Mouse (Mus musculus) neural tube, embryonic 11.5 days (tissue): ENCODE measurements at regions not wholly inside any gene's neighbourhood (a gene's known extent, or its start where the extent isn't known, plus 50 kb on each side); places are given as distances from the start of the nearest gene placed in this dataset.

Experiments
- ATAC-seq: fragments of 200-750 bp; cut with Nextera tagmentation; 2 replicates; pipeline ENCODE4 v1.8.0; 2017; ENCODE audit warnings: moderate number of reproducible peaks, mild to moderate bottlenecking, moderate TSS enrichment, moderate library complexity; ENCODE audit not compliant: insufficient read depth, low FRiP score, low TSS enrichment
- DNase-seq: peaks from one replicate; pipeline ENCODE4 v3.0.0-alpha.2; 2015; ENCODE audit warnings: low spot score
- H3K27ac ChIP-seq: fragments of 300-500 bp; sonication (generic); 2 replicates; pipeline ENCODE4 v1.5.1; 2014; ENCODE audit warnings: low read depth, mild to moderate bottlenecking, low read length
- H3K27me3 ChIP-seq: fragments of 300-500 bp; sonication (generic); 2 replicates; pipeline ENCODE4 v1.6.1; 2014; ENCODE audit warnings: mild to moderate bottlenecking, low read length, mixed read lengths; ENCODE audit not compliant: control insufficient read depth, insufficient read depth
- H3K36me3 ChIP-seq: fragments of 300-500 bp; sonication (generic); 2 replicates; pipeline ENCODE4 v1.6.1; 2014; ENCODE audit warnings: mild to moderate bottlenecking, low read length, moderate library complexity, mixed read lengths; ENCODE audit not compliant: control insufficient read depth, insufficient read depth
- H3K4me1 ChIP-seq: fragments of 300-500 bp; sonication (generic); 2 replicates; pipeline ENCODE4 v1.6.1; 2014; ENCODE audit warnings: low read length, mixed read lengths; ENCODE audit not compliant: control insufficient read depth, insufficient read depth
- H3K4me2 ChIP-seq: fragments of 300-500 bp; sonication (generic); 2 replicates; pipeline ENCODE4 v1.6.1; 2014; ENCODE audit warnings: low read depth, mild to moderate bottlenecking, moderate library complexity
- H3K4me3 ChIP-seq: fragments of 300-500 bp; sonication (generic); 2 replicates; pipeline ENCODE4 v1.5.1; 2014; ENCODE audit warnings: low read depth, low read length
- H3K9ac ChIP-seq: fragments of 300-500 bp; sonication (generic); 2 replicates; pipeline ENCODE4 v1.6.1; 2014; ENCODE audit warnings: mild to moderate bottlenecking, low read length
- H3K9me3 ChIP-seq: fragments of 300-500 bp; sonication (generic); 2 replicates; pipeline ENCODE4 v1.6.1; 2016; ENCODE audit warnings: low read length; ENCODE audit not compliant: control insufficient read depth
- WGBS: fragments of 180-500 bp; shearing (Covaris S2); extraction: QIAGEN DNeasy Blood & Tissue Kit; methylation state at CpG from one replicate; pipeline ENCODE4 v1.1.7; 2014; 5-methylcytosine and 5-hydroxymethylcytosine counted together

DNA sequence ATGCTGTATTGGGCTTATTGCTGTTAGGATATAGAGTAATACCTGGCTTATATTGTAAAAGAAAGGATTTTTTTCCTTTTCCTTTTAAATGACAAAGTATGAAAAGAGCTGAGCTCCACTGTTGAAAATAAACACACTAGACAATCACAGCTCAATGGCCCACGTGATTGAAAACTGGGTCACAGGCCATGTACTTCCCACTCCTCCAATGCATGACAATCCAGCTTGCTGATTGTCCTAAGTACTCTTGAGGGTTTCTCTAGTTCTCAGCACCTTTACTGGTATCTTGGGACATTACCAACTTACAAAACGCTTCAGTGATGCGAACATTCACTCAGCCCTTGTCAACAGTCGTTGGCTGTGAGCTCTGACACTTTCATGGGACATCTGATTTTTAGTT is 170.1 kb downstream of the Cth start:
- H3K27me3 ChIP-seq: no peaks in the 10 kb centered on the region
- WGBS: 85% methylated on average over 4 of the region's 4 CpGs
- H3K4me3 ChIP-seq: no peak overlapping the region
- H3K36me3 ChIP-seq: no peaks in the 10 kb centered on the region
- no peak overlapping the region for H3K4me2 ChIP-seq
- H3K27ac ChIP-seq: no peak overlapping the region
- no peaks in the 10 kb centered on the region for H3K4me1 ChIP-seq
- no peak overlapping the region for H3K9ac ChIP-seq
- no peaks in the 10 kb centered on the region for H3K9me3 ChIP-seq
- DNase-seq (no peak), ATAC-seq (no peak)

DNA sequence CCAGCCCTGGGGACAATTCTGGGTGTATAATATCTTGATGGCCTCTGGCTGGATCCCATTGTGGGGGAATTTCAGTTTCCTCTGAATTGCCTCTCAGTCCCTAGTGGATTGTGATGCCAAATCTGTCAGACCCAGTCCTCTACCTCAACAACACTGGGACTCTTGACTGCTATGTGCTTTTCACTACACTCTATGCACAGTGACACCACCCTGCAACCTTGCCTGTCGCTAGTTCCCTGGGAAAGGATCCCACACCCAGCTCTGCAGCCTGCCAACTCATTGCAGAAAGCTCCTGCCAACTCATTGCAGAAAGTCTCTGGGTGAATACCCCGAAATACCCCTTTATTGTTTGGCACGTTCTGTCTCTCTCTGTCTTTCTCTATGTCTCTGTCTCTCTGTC is 174.6 kb downstream of the Cth start:
- H3K36me3 ChIP-seq: no peaks in the 10 kb centered on the region
- no peak for ATAC-seq

GRCm38 (mm10) chr3:157748395-157749037 is 176.4 kb downstream of the Cth start:
- 67% methylated on average over 3 of the region's 3 CpGs for WGBS
- H3K27ac ChIP-seq: no peak overlapping the region

More for the DNA sequence above, 174.6 kb downstream of the Cth start:
- Histone ChIP-seq H3K9me3 (no peaks in the 10 kb centered on the region), H3K9ac (no peak overlapping the region), H3K4me2 (no peak overlapping the region), H3K27me3 (no peaks in the 10 kb centered on the region), H3K27ac (no peak overlapping the region), H3K4me1 (no peaks in the 10 kb centered on the region), H3K4me3 (no peak overlapping the region)
- WGBS: 87% methylated on average over 3 of the region's 3 CpGs
- no peak for DNase-seq

DNA sequence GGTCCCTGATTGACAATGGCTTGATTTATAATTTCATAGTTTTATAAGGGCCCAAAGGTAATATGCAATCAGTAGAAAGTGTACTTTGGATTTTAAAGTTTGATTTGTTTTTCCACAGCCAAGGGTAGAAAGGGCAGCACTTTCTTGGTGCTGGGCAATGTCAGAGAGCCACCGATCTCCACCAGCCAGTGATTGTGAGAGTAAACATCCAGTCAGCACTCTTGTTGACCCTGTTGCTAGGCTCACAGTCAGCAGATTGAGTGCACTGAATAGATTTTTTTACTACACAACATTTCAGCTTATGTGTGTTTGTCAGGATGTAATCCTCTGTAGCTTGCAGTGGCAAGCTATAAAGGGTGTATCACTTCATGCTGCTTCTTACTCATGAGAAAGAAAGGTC is 176.3 kb downstream of the Ptger3 start:
- DNase-seq: no peak
- no peak for ATAC-seq
- Histone ChIP-seq H3K27ac (no peak overlapping the region), H3K9me3 (no peaks in the 10 kb centered on the region), H3K4me3 (no peak overlapping the region), H3K4me1 (no peaks in the 10 kb centered on the region), H3K4me2 (no peak overlapping the region), H3K27me3 (no peaks in the 10 kb centered on the region), H3K9ac (no peak overlapping the region), H3K36me3 (no peaks in the 10 kb centered on the region)
- 94% methylated on average over 1 of the region's 1 CpGs for WGBS

More at GRCm38 (mm10) chr3:157748395-157749037, 176.4 kb downstream of the Cth start:
- H3K4me3 ChIP-seq: no peak overlapping the region
- H3K4me1 ChIP-seq: no peaks in the 10 kb centered on the region
- H3K27me3 ChIP-seq: no peaks in the 10 kb centered on the region
- DNase-seq (no peak), ATAC-seq (no peak)
- no peaks in the 10 kb centered on the region for H3K36me3 ChIP-seq
- H3K9me3 ChIP-seq: no peaks in the 10 kb centered on the region
- no peak overlapping the region for H3K9ac ChIP-seq
- H3K4me2 ChIP-seq: no peak overlapping the region

GRCm38 (mm10) chr3:157739628-157740294 is 173.1 kb downstream of the Ptger3 start:
- ATAC-seq: no peak
- 86% methylated on average over 1 of the region's 1 CpGs for WGBS
- DNase-seq: no peak
- Histone ChIP-seq H3K36me3 (no peaks in the 10 kb centered on the region), H3K27me3 (no peaks in the 10 kb centered on the region), H3K9ac (no peak overlapping the region), H3K9me3 (no peaks in the 10 kb centered on the region), H3K4me3 (no peak overlapping the region), H3K4me2 (no peak overlapping the region), H3K27ac (no peak overlapping the region), H3K4me1 (no peaks in the 10 kb centered on the region)

DNA sequence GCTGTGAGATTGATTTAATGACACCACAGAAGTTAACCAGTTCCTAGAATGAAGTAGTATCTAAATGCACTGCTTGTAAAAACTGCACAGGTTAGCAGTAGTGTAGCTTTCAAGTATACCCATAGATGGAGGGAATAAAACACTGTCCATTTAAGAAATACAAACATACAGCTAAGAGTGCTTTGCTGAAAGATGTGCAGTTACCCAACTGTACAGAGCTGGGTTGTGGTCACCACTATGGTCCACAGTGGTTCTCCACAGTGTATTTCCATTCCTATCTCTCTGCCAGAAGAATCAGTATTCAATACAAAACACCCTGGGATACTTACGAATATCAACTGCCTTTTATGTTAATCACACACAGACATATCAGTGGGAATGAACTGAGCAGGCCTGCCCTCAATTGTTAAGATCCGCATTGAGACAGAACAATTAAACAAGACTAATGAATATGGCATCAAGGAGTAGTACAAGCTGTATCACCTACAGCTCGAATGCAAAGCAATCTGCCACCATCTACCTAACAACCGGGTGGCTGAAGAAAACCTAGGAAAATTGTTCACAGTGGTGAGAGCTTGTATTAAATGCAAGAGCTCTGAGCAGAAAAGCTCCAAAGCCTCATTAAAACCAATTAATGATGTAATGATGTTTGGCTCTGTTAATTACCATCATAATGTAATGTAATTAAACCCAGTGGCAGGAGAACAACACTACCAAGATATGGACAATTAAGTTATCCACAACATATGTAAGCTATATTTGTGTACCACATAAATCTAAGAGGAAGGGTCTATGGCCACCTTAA is 165.6 kb downstream of the Ptger3 start:
- no peaks in the 10 kb centered on the region for H3K27me3 ChIP-seq
- H3K4me2 ChIP-seq: no peak overlapping the region
- H3K4me1 ChIP-seq: no peaks in the 10 kb centered on the region
- H3K36me3 ChIP-seq: no peaks in the 10 kb centered on the region
- no peak overlapping the region for H3K9ac ChIP-seq
- no peak overlapping the region for H3K4me3 ChIP-seq
- no peak overlapping the region for H3K27ac ChIP-seq
- WGBS: 81% methylated on average over 4 of the region's 4 CpGs
- no peak for ATAC-seq
- no peak for DNase-seq
- no peaks in the 10 kb centered on the region for H3K9me3 ChIP-seq

- H3K9ac ChIP-seq: no peak overlapping the region
- H3K27ac ChIP-seq: no peak overlapping the region
- ATAC-seq: no peak
- H3K4me1 ChIP-seq: no peaks in the 10 kb centered on the region
- H3K4me3 ChIP-seq: no peak overlapping the region
- H3K36me3 ChIP-seq: no peaks in the 10 kb centered on the region
- no peaks in the 10 kb centered on the region for H3K9me3 ChIP-seq
- no peaks in the 10 kb centered on the region for H3K27me3 ChIP-seq
- H3K4me2 ChIP-seq: no peak overlapping the region
- no peak for DNase-seq
- 42% methylated on average over 1 of the region's 1 CpGs for WGBS
These were observed 163.1 kb downstream of the Ptger3 start for GRCm38 (mm10) chr3:157729711-157730367.

- no peak overlapping the region for H3K4me2 ChIP-seq
- no peak for DNase-seq
- no peak overlapping the region for H3K9ac ChIP-seq
- no peak for ATAC-seq
- H3K36me3 ChIP-seq: no peaks in the 10 kb centered on the region
- H3K9me3 ChIP-seq: no peaks in the 10 kb centered on the region
- no peaks in the 10 kb centered on the region for H3K27me3 ChIP-seq
- no peak overlapping the region for H3K4me3 ChIP-seq
- no peaks in the 10 kb centered on the region for H3K4me1 ChIP-seq
- 52% methylated on average over 1 of the region's 1 CpGs for WGBS
- H3K27ac ChIP-seq: no peak overlapping the region
These were observed 157.8 kb downstream of the Ptger3 start for GRCm38 (mm10) chr3:157724542-157724941.
